Mouse (Mus musculus) heart, postnatal 0 days (tissue): ENCODE results near the gene Ramp1.

ENCODE experiments used
- CTCF ChIP-seq: IDR thresholded peaks from 2 replicates; pipeline ENCODE4 v1.5.1; 2016; ENCODE audit warnings: antibody characterized with exemption, control low read depth, low read depth
- EP300 ChIP-seq: IDR thresholded peaks from 2 replicates; pipeline ENCODE4 v1.6.1; 2016; ENCODE audit warnings: antibody characterized with exemption, low read depth

DNA sequence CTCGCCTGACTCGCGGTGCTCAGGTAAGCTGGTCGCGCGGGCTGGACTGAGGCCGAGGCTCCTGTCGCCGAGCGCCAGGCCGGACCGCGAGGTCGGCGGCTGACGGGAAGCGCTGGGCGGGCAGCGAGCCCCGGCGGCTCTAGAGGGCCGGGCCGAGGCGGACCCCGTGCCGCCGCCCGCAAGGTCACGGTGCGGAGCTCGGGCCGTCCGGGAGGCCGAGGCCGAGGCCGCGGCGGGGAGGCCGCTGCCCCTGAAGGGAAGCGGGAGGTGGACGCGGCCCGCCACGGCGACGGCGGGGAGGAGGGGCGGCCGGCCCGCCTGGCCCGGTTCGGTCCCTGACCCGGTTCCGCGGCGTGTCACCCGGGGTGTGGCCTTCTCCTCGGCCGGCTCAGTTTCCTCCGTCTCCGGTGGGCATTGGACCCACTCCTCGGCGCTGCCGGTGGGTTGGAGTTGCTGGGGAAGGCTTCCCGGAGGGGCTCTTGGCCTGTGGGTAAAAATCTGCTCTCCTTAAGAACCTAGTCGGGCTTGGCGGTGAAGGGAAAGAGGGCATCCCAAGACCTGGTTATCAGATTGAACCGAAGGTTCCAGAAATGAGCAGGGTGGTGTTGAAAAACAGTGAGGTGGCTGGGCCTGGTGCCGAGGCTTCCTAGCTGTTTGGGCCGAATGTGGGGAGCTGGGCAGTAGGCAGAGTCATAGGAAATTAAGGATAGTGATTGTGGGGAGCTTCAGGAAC, 71.0 kb downstream of the Ramp1 start:
- TF ChIP-seq CTCF (no peak), EP300 (no peak; the same call in 1 of the 2 replicates)
